Mouse (Mus musculus): Measurements from ENCODE around the gene Srp54c.

Gene Srp54c

GRCm38 (mm10) chr12:55311841-55312240 lies 81.9 kb downstream of the Srp54c start:
- no peak for DNase-seq (ENCODE audit: low spot score)
